Mouse (Mus musculus): ENCODE measurements around the gene Bcl2l12.

GRCm38 (mm10) chr7:45028351-45028750 lies 29.8 kb upstream of the Bcl2l12 start:
- TF ChIP-seq CTCF (IDR thresholded peaks at IDR 0.05; ENCODE audit: low read depth) = no peak
- TF ChIP-seq EP300 (IDR thresholded peaks at IDR 0.05; ENCODE audit: low read depth) = no peak
